Mouse (Mus musculus) heart, adult 8-10 months (tissue): Measurements from ENCODE around the gene Lix1. TPM values are rescaled to one million over a fixed set of nuclear protein-coding genes. Genes with fewer than 3 reads are reported as not detected.

Experiments used
- DNase-seq: peaks from one replicate; pipeline ENCODE4 v3.0.0; 2022; ENCODE audit warnings: low spot score
- total RNA-seq, 4 experiments: library from RNA; stranded (reverse); gene quantifications; 2 replicates each; pipeline ENCODE4 v1.2.4; 2022

The Lix1 gene
- total RNA-seq, 4 experiments from 2014 or later: 5.2 to 7.3 (median 6.4) TPM

- DNase-seq: no peak
These were observed 9.7 kb downstream of the Lix1 start for GRCm38 (mm10) chr17:17412176-17412575.

- no peak for DNase-seq
These were observed 11.7 kb downstream of the Lix1 start for GRCm38 (mm10) chr17:17414206-17414605.

- DNase-seq: no peak
These were observed 22.3 kb downstream of the Lix1 start for GRCm38 (mm10) chr17:17424609-17425307.

- DNase-seq: no peak
These were observed 22.9 kb downstream of the Lix1 start for GRCm38 (mm10) chr17:17425308-17425813.

- no peak for DNase-seq
These were observed 23.4 kb downstream of the Lix1 start for GRCm38 (mm10) chr17:17425906-17426305.

GRCm38 (mm10) chr17:17428888-17429287, 26.4 kb downstream of the Lix1 start:
- no peak for DNase-seq

- no peak for DNase-seq
These were observed 31.2 kb downstream of the Lix1 start for GRCm38 (mm10) chr17:17433679-17434078.

- DNase-seq: no peak
These were observed 36.2 kb downstream of the Lix1 start for GRCm38 (mm10) chr17:17438576-17439191.

- no peak for DNase-seq
These were observed 39.5 kb downstream of the Lix1 start for GRCm38 (mm10) chr17:17441876-17442498.

- no peak for DNase-seq
These were observed 41.9 kb downstream of the Lix1 start for GRCm38 (mm10) chr17:17444297-17444886.

GRCm38 (mm10) chr17:17446683-17447082, 44.2 kb downstream of the Lix1 start:
- DNase-seq: no peak

GRCm38 (mm10) chr17:17447821-17448220, 45.3 kb downstream of the Lix1 start:
- no peak for DNase-seq

- DNase-seq: peak; percentile 70
These were observed 46.4 kb downstream of the Lix1 start for GRCm38 (mm10) chr17:17448737-17449440.

- DNase-seq: peak; percentile 9
These were observed 46.9 kb downstream of the Lix1 start for GRCm38 (mm10) chr17:17449441-17449770.

GRCm38 (mm10) chr17:17451102-17451501, 48.6 kb downstream of the Lix1 start:
- no peak for DNase-seq

GRCm38 (mm10) chr17:17452617-17453016, 50.1 kb downstream of the Lix1 start:
- no peak for DNase-seq

GRCm38 (mm10) chr17:17454573-17454972, 52.1 kb downstream of the Lix1 start:
- no peak for DNase-seq

- DNase-seq: no peak
These were observed 83.3 kb downstream of the Lix1 start for GRCm38 (mm10) chr17:17485789-17486188.

GRCm38 (mm10) chr17:17490820-17491621, 88.5 kb downstream of the Lix1 start:
- DNase-seq: no peak

- no peak for DNase-seq
These were observed 89.1 kb downstream of the Lix1 start for GRCm38 (mm10) chr17:17491622-17492001.

- no peak for DNase-seq
These were observed 89.6 kb downstream of the Lix1 start for GRCm38 (mm10) chr17:17492116-17492515.
